Mouse (Mus musculus) bone marrow, adult 2 months (tissue): ENCODE measurements around the gene Ltbp4.

Source experiments
- CTCF ChIP-seq: fragments of 200-500 bp; IDR thresholded peaks from 2 replicates; pipeline ENCODE4 v1.5.1; 2011; ENCODE audit warnings: low read length, control low read depth; ENCODE audit not compliant: control insufficient read depth, insufficient read depth
- POLR2A ChIP-seq: fragments of 200-500 bp; IDR thresholded peaks from 2 replicates; pipeline ENCODE4 v1.6.1; 2011; ENCODE audit warnings: low read depth, mild to moderate bottlenecking, control low read depth, low read length, borderline replicate concordance; ENCODE audit not compliant: control insufficient read depth

DNA sequence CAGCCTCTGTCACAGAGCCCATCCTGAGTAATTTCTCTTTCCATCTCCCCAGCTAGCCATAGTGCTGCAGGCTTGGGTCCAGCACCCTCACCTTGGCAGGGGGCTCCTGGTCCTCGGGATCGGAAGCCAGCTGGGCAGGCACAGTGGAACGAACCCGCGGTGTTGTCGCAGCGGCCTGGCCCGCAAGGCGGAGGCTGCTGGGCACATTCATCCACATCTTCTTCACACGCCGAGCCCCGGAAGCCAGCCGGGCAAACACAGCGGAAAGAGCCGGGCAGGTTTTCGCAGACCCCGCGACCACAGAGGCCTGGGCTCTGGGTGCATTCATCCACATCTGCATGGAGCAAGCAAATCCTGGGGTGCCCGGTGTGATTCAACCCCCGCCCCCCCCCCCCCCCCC lies 12.6 kb downstream of the Ltbp4 start:
- no peak for TF ChIP-seq CTCF
- TF ChIP-seq POLR2A: no peak
